ENCODE assay signal across 13 mouse cellular contexts in genomic region chr5:17880799-17881541, GRCm38 (mm10). TPM values are rescaled to one million over a fixed set of nuclear protein-coding genes. Genes with fewer than 3 reads are reported as not detected.
DNase-seq lines count a peak whose midpoint lies in the region; ATAC-seq and TF ChIP-seq lines count a peak whose summit lies in the region.
"Had no signal": no experiment of that assay in that cellular context is flagged by ENCODE, and none has a peak within 500 bp of the region (broad histone marks: within the 10 kb centered on the region; RNA-seq: fewer than 3 reads in every experiment).

No protein-coding gene starts in this region.

- H3K4me3 ChIP-seq in kidney, embryonic 15.5 days (replicated peaks) = no peak overlapping the region
- no peak overlapping the region for H3K4me3 ChIP-seq in heart, embryonic 14.5 days (ENCODE audit: control insufficient read depth in 1 of 2, insufficient read depth in 1 of 2, low read depth in 1 of 2, low read length in 2 of 2)
- H3K4me3 ChIP-seq in liver, embryonic 14.5 days (ENCODE audit: insufficient read depth in 1 of 2, low read depth in 2 of 2, low read length in 2 of 2) = no peak overlapping the region
- H3K4me3 ChIP-seq in kidney, adult 2 months (ENCODE audit: insufficient read depth, low read depth, low read length) = no peak overlapping the region
- H3K4me3 ChIP-seq in forebrain, embryonic 14.5 days (ENCODE audit: low read depth, low read length) = no peak overlapping the region
- H3K4me3 ChIP-seq: midbrain, embryonic 12.5 days had no signal

- H3K9ac ChIP-seq in kidney, embryonic 15.5 days = no peak overlapping the region
- peak overlapping the region; percentile 21; the same call in 1 of the 2 replicates for H3K9ac ChIP-seq in heart, embryonic 14.5 days (ENCODE audit: low read length)
- no peak overlapping the region for H3K9ac ChIP-seq in liver, embryonic 14.5 days (replicated peaks)
- no peak overlapping the region for H3K9ac ChIP-seq in forebrain, embryonic 14.5 days (ENCODE audit: low read length)
- H3K9ac ChIP-seq: midbrain, embryonic 12.5 days had no signal

- H3K27me3 ChIP-seq in kidney, embryonic 15.5 days = no peaks in the 10 kb centered on the region
- no peaks in the 10 kb centered on the region for H3K27me3 ChIP-seq in heart, embryonic 14.5 days (ENCODE audit: control insufficient read depth, insufficient read depth, low read length)
- no peaks in the 10 kb centered on the region for H3K27me3 ChIP-seq in liver, embryonic 14.5 days (ENCODE audit: control insufficient read depth, insufficient read depth, low read length)
- no peaks in the 10 kb centered on the region for H3K27me3 ChIP-seq in kidney, adult 2 months (replicated peaks; ENCODE audit: control insufficient read depth, insufficient read depth, low read length)
- no peaks in the 10 kb centered on the region for H3K27me3 ChIP-seq in forebrain, embryonic 14.5 days (replicated peaks; ENCODE audit: control insufficient read depth, insufficient read depth, low read length)
- H3K27me3 ChIP-seq: midbrain, embryonic 12.5 days had no signal

- H3K4me1 ChIP-seq in kidney, embryonic 15.5 days = no peaks in the 10 kb centered on the region
- H3K4me1 ChIP-seq in heart, embryonic 14.5 days (ENCODE audit: control insufficient read depth in 2 of 2, insufficient read depth in 2 of 2, low read length in 2 of 2) = peaks cover 0 to 17% of the 10 kb centered on the region in 2 experiments; a peak in 3 of 4 replicates
- peaks cover 3% of the 10 kb centered on the region in 2 experiments; a peak in 3 of 4 replicates for H3K4me1 ChIP-seq in liver, embryonic 14.5 days (replicated peaks; ENCODE audit: control insufficient read depth in 2 of 2, insufficient read depth in 2 of 2, low read length in 1 of 2)
- peaks cover 5% of the 10 kb centered on the region for H3K4me1 ChIP-seq in kidney, adult 2 months (ENCODE audit: control insufficient read depth, insufficient read depth, low read length)
- no peaks in the 10 kb centered on the region for H3K4me1 ChIP-seq in forebrain, embryonic 14.5 days (ENCODE audit: control insufficient read depth, insufficient read depth, low read length)
- H3K4me1 ChIP-seq: midbrain, embryonic 12.5 days had no signal

- 0 out of 2 replicates have a peak, but pooled peaks have one; percentile 43 for ATAC-seq in kidney, embryonic 15.5 days (replicated peaks; ENCODE audit: low FRiP score)
- ATAC-seq in heart, embryonic 14.5 days (ENCODE audit: insufficient number of reproducible peaks, insufficient read depth, low FRiP score, low read depth) = 0 out of 2 replicates have a peak, but pooled peaks have one; percentile 59
- peak; percentile 84 for ATAC-seq in liver, embryonic 14.5 days (ENCODE audit: insufficient read depth)
- ATAC-seq in forebrain, embryonic 14.5 days = no peak
- ATAC-seq: hindbrain, embryonic 16.5 days had no signal

- peak; percentile 74 for TF ChIP-seq EP300 in liver, embryonic 14.5 days (IDR thresholded peaks at IDR 0.05; ENCODE audit: low read depth)

- DNase-seq in kidney, postnatal 10 days = no peak
- no peak for DNase-seq in liver, embryonic 14.5 days (ENCODE audit: low read depth in 3 of 3, low spot score in 3 of 3)
- no peak for DNase-seq in adrenal gland, postnatal 36 days
- no peak for DNase-seq in kidney, adult 2 months
- no peak for DNase-seq in forebrain, embryonic 14.5 days (ENCODE audit: low spot score)
- DNase-seq: gastrocnemius, postnatal 10 days; kidney, postnatal 36 days; lung, adult 2 months; thymus, postnatal 14 days had no signal

- TF ChIP-seq POLR2A in kidney, adult 2 months (IDR thresholded peaks at IDR 0.05; ENCODE audit: low read depth, low read length) = no peak

- no peak overlapping the region for H3K4me2 ChIP-seq in kidney, embryonic 15.5 days
- peak overlapping the region; percentile 18; the same call in 1 of the 2 replicates for H3K4me2 ChIP-seq in heart, embryonic 14.5 days (ENCODE audit: low read length)
- H3K4me2 ChIP-seq in liver, embryonic 14.5 days (ENCODE audit: low read depth) = no peak overlapping the region
- no peak overlapping the region for H3K4me2 ChIP-seq in forebrain, embryonic 14.5 days (ENCODE audit: low read length)
- H3K4me2 ChIP-seq: midbrain, embryonic 12.5 days had no signal

- H3K36me3 ChIP-seq in kidney, embryonic 15.5 days = no peaks in the 10 kb centered on the region
- H3K36me3 ChIP-seq in heart, embryonic 14.5 days (ENCODE audit: control insufficient read depth, insufficient read depth, low read length) = no peaks in the 10 kb centered on the region
- no peaks in the 10 kb centered on the region for H3K36me3 ChIP-seq in liver, embryonic 14.5 days (replicated peaks; ENCODE audit: control insufficient read depth, insufficient read depth, low read depth)
- no peaks in the 10 kb centered on the region for H3K36me3 ChIP-seq in kidney, adult 2 months (ENCODE audit: control insufficient read depth, insufficient read depth, low read length)
- H3K36me3 ChIP-seq in forebrain, embryonic 14.5 days (ENCODE audit: control insufficient read depth, insufficient read depth, low read length) = no peaks in the 10 kb centered on the region
- H3K36me3 ChIP-seq: midbrain, embryonic 12.5 days had no signal

- TF ChIP-seq CTCF in liver, embryonic 14.5 days (IDR thresholded peaks at IDR 0.05; ENCODE audit: low read depth) = 0 out of 2 replicates have a peak, but pooled peaks have one; percentile 2
- no peak for TF ChIP-seq CTCF in kidney, adult 2 months (conservative IDR thresholded peaks at IDR 0.05; ENCODE audit: insufficient read depth, insufficient read length, low read depth, low read length)

- no peaks in the 10 kb centered on the region for H3K9me3 ChIP-seq in kidney, embryonic 15.5 days (replicated peaks)
- H3K9me3 ChIP-seq in heart, embryonic 14.5 days (ENCODE audit: control insufficient read depth, low read length) = no peaks in the 10 kb centered on the region
- H3K9me3 ChIP-seq in liver, embryonic 14.5 days (ENCODE audit: control insufficient read depth, low read length) = no peaks in the 10 kb centered on the region
- no peaks in the 10 kb centered on the region for H3K9me3 ChIP-seq in forebrain, embryonic 14.5 days (replicated peaks; ENCODE audit: control insufficient read depth, low read length)
- H3K9me3 ChIP-seq: midbrain, embryonic 12.5 days had no signal

- 75% methylated on average over 4 of the region's 4 CpGs for WGBS in kidney, embryonic 15.5 days
- WGBS in heart, embryonic 14.5 days = 44% methylated on average over 4 of the region's 4 CpGs
- WGBS in liver, embryonic 14.5 days (ENCODE audit: insufficient replicate concordance) = 44% methylated on average over 4 of the region's 4 CpGs
- WGBS in kidney, adult 2 months = 60% methylated on average over 4 of the region's 4 CpGs
- WGBS in forebrain, embryonic 14.5 days = 85% methylated on average over 4 of the region's 4 CpGs

- H3K27ac ChIP-seq in kidney, embryonic 15.5 days = no peak overlapping the region
- H3K27ac ChIP-seq in heart, embryonic 14.5 days (replicated peaks in 1 of 2; ENCODE audit: control insufficient read depth in 1 of 2, insufficient read depth in 1 of 2, low read depth in 2 of 2, low read length in 2 of 2) = peak overlapping the region; percentile 70 to 80
- H3K27ac ChIP-seq in liver, embryonic 14.5 days = no peak overlapping the region
- H3K27ac ChIP-seq in kidney, adult 2 months (ENCODE audit: insufficient read depth, low read depth, low read length) = no peak overlapping the region
- no peak overlapping the region for H3K27ac ChIP-seq in forebrain, embryonic 14.5 days (ENCODE audit: low read depth, low read length)
- H3K27ac ChIP-seq: midbrain, embryonic 12.5 days had no signal

RNA-seq across cellular contexts. Expression of gene Cd36, which starts 7.6 kb away (rescaled TPM):
- 10.1 and 11.2 TPM in 2 replicates for polyA plus RNA-seq in kidney, embryonic 15.5 days (2015; fragmentation: Nextera tagmentation; extraction: Ambion mirVana)
- 149 TPM in 2 replicates for polyA plus RNA-seq in heart, embryonic 14.5 days (2014; fragmentation: Nextera tagmentation; extraction: Ambion mirVana)
- 5.2 and 9.3 TPM in 2 replicates for polyA plus RNA-seq in liver, embryonic 14.5 days (2012; rRNA removed)
- polyA plus RNA-seq in liver, embryonic 14.5 days (2014; fragmentation: Nextera tagmentation; extraction: Ambion mirVana) = 23.0 and 25.9 TPM in 2 replicates
- total RNA-seq in adrenal gland, postnatal 36 days (2021) = 100 to 1,000 TPM; 537 to 556 TPM
- 41.4 and 43.8 TPM in 2 replicates for polyA plus RNA-seq in kidney, adult 2 months (2012; rRNA removed)
- 1.5 and 2.2 TPM in 2 replicates for polyA plus RNA-seq in forebrain, embryonic 14.5 days (2014; fragmentation: Nextera tagmentation; extraction: Ambion mirVana)

Comparison
In these comparisons a context has a peak if more than half of its experiments do, and no peak if none do; other contexts are left out.
1. H3K27ac ChIP-seq: peak in heart, embryonic 14.5 days (2 of 2); none in kidney, embryonic 15.5 days (single experiment), liver, embryonic 14.5 days (single experiment), kidney, adult 2 months (single experiment) and forebrain, embryonic 14.5 days (single experiment).